Mouse (Mus musculus) limb, embryonic 13.5 days (tissue): Measurements from ENCODE around the gene C1qtnf3. TPM values are rescaled to one million over a fixed set of nuclear protein-coding genes. Genes with fewer than 3 reads are reported as not detected.
"Not testable (repeated sequence)": the region's sequence is repeated elsewhere in the genome, so short reads cannot be mapped to it uniquely, and the experiment has no call there.

Experiments used
- ATAC-seq: fragments of 200-750 bp; cut with Nextera tagmentation; 2 replicates; pipeline ENCODE4 v1.8.0; 2017; ENCODE audit warnings: low read depth, moderate number of reproducible peaks, moderate TSS enrichment; ENCODE audit not compliant: low FRiP score
- H3K27ac ChIP-seq: fragments of 300-500 bp; sonication (generic); 2 replicates; pipeline ENCODE4 v1.5.1; 2015; ENCODE audit warnings: inconsistent platforms, mild to moderate bottlenecking, moderate library complexity
- H3K27me3 ChIP-seq: fragments of 300-500 bp; sonication (generic); 2 replicates; pipeline ENCODE4 v1.6.1; 2015; ENCODE audit warnings: mild to moderate bottlenecking, inconsistent platforms
- H3K36me3 ChIP-seq: fragments of 300-500 bp; sonication (generic); 2 replicates; pipeline ENCODE4 v1.6.1; 2015; ENCODE audit warnings: inconsistent platforms, mild to moderate bottlenecking, moderate library complexity
- H3K4me1 ChIP-seq: fragments of 300-500 bp; sonication (generic); 2 replicates; pipeline ENCODE4 v1.6.1; 2015; ENCODE audit warnings: inconsistent platforms
- H3K4me2 ChIP-seq: fragments of 300-500 bp; sonication (generic); replicated peaks from 2 replicates; pipeline ENCODE4 v1.6.1; 2015; ENCODE audit warnings: inconsistent platforms, mild to moderate bottlenecking, moderate library complexity
- H3K4me3 ChIP-seq: fragments of 300-500 bp; sonication (generic); 2 replicates; pipeline ENCODE4 v1.5.1; 2015; ENCODE audit warnings: moderate library complexity, mild to moderate bottlenecking, inconsistent platforms
- H3K9ac ChIP-seq: fragments of 300-500 bp; sonication (generic); 2 replicates; pipeline ENCODE4 v1.6.1; 2015; ENCODE audit warnings: mild to moderate bottlenecking, inconsistent platforms
- H3K9me3 ChIP-seq: fragments of 300-500 bp; sonication (generic); 2 replicates; pipeline ENCODE4 v1.6.1; 2016; ENCODE audit warnings: inconsistent platforms
- WGBS: fragments of 180-500 bp; shearing (Covaris S2); methylation state at CpG from one replicate; pipeline ENCODE4 v1.1.7; 2015; 5-methylcytosine and 5-hydroxymethylcytosine counted together
- polyA plus RNA-seq: library from polyadenylated mRNA; unstranded; fragments of >200 nt; fragmentation: Nextera tagmentation; extraction: Ambion mirVana; gene quantifications from 2 replicates; pipeline ENCODE4 v1.2.1, GENCODE M21; 2015

The C1qtnf3 gene
- polyA plus RNA-seq, 1 experiment from 2014 or later, result 37.8 TPM

DNA sequence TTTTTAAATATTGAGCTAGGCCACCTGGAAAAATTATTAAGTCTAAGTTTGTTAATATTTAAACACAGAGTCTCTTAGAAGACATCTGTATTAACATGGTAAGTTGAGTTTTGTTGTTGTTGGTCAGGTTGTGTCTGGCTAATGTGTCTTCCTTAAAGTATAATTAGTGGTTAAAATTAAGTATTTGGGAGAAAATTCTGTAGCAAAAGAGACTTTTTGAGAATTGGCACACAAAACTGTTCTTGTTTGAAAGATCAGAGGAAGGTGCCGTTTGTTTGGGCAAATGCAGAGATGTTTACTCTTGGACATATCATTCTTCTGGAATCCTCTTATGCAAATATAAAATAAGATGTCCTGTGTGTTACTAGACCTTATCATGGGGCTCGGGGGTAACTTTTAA is 10.5 kb downstream of the C1qtnf3 start:
- WGBS, result 92% methylated on average over 2 of the region's 2 CpGs
- Histone ChIP-seq H3K36me3 (no peaks in the 10 kb centered on the region), H3K4me1 (no peaks in the 10 kb centered on the region), H3K27ac (no peak overlapping the region), H3K4me3 (no peak overlapping the region), H3K9me3 (no peaks in the 10 kb centered on the region), H3K27me3 (no peaks in the 10 kb centered on the region), H3K4me2 (no peak overlapping the region), H3K9ac (no peak overlapping the region)
- ATAC-seq, result no peak

DNA sequence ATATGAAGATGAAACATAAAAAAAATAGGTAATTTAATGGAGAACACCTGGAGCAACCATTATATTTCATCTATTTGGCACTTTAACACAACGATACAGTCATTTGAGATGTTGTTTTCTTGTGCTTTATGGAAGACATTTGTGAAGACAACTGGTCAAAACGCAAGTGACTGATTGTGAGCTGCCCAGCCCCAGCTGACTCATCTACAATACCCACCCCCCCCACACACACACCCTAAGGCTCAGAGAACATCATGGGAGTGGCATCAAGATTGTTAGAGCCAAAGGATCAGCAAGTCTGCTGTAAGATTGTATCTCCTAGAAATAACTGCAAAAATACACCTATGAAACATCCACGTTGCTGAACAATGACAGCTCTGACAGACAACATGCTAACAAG is 17.3 kb downstream of the C1qtnf3 start:
- H3K4me2 ChIP-seq, result no peak overlapping the region
- 75% methylated on average over 3 of the region's 3 CpGs for WGBS
- H3K36me3 ChIP-seq, result no peaks in the 10 kb centered on the region
- no peak overlapping the region for H3K9ac ChIP-seq
- no peaks in the 10 kb centered on the region for H3K27me3 ChIP-seq
- no peak overlapping the region for H3K27ac ChIP-seq
- no peak overlapping the region for H3K4me3 ChIP-seq
- H3K9me3 ChIP-seq, result no peaks in the 10 kb centered on the region
- no peaks in the 10 kb centered on the region for H3K4me1 ChIP-seq
- no peak for ATAC-seq

DNA sequence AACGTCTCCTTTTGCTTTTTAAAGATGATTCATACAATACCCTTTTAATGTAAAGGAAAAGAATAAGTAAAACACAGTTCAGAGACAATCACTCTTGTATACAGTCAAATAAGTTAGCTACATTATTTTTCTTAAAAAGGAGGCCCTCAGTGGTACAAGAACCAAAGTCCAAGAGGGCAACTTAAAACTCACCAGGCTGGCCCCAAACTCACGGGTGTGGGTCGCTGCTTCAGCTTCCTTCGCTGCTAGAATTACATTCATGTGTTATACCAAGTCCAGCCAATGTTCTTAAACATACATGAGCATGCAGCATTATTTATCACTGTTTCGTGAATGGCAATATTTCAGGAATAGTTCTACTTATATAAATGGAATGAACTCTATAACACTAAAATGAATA is 18.6 kb downstream of the C1qtnf3 start:
- WGBS, result 88% methylated on average over 5 of the region's 5 CpGs
- ATAC-seq, result no peak
- H3K4me1 ChIP-seq, result no peaks in the 10 kb centered on the region
- no peak overlapping the region for H3K4me2 ChIP-seq
- no peaks in the 10 kb centered on the region for H3K27me3 ChIP-seq
- H3K27ac ChIP-seq, result no peak overlapping the region
- no peak overlapping the region for H3K4me3 ChIP-seq
- no peak overlapping the region for H3K9ac ChIP-seq
- H3K36me3 ChIP-seq, result no peaks in the 10 kb centered on the region
- H3K9me3 ChIP-seq, result no peaks in the 10 kb centered on the region

DNA sequence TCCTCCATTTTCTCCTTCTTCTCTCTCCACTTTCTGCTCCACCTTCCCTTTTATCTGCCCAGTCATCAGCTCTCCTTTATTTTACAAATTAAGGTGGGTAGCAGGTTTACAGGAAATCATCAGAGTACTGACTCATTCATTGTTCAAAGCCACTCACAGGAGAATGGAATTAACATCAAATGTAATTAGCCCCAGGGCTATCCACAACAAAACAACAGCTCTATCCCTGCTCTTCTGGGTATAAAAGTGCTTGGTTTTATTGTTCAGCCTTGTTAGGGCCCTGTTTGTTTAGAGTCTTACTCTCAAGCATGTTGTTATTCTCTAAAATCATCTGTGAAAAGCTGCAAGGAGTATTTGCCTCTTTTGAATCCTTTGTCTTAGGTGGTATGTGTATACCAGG is 25.0 kb downstream of the C1qtnf3 start:
- H3K27me3 ChIP-seq, result no peaks in the 10 kb centered on the region
- no peaks in the 10 kb centered on the region for H3K36me3 ChIP-seq
- H3K27ac ChIP-seq, result no peak overlapping the region
- H3K4me2 ChIP-seq, result no peak overlapping the region
- no peaks in the 10 kb centered on the region for H3K9me3 ChIP-seq
- H3K4me3 ChIP-seq, result no peak overlapping the region
- ATAC-seq, result no peak
- H3K9ac ChIP-seq, result no peak overlapping the region
- peaks cover 5% of the 10 kb centered on the region; the same call in 1 of the 2 replicates for H3K4me1 ChIP-seq

DNA sequence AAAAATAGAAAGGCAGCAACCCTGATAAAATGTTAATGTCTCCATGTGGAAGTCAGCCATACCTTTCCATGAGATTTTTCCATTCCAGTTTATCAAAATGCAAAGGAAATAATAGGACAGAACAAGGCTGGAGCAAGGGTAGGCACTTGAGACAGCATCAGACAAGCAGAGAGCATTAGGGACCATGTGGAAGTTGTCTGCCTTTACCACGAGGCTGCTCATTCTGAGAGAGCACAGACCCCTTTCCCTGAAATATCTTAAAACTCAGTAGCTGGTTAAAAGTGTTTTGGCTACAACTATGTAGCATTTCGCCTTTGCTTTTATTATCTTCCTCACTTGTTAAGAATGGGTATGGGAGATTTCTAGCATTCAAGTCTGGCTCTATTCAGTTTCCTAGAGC is 28.6 kb downstream of the C1qtnf3 start:
- peak overlapping the region; percentile 66 for H3K4me2 ChIP-seq
- H3K4me3 ChIP-seq, result peak overlapping the region; percentile 73
- peak overlapping the region; percentile 83; the same call in 1 of the 2 replicates for H3K9ac ChIP-seq
- no peaks in the 10 kb centered on the region for H3K27me3 ChIP-seq
- WGBS, result 69% methylated on average over 2 of the region's 2 CpGs
- no peak for ATAC-seq
- H3K9me3 ChIP-seq, result no peaks in the 10 kb centered on the region
- H3K36me3 ChIP-seq, result peaks cover 6% of the 10 kb centered on the region; the same call in 1 of the 2 replicates
- H3K27ac ChIP-seq, result no peak overlapping the region
- H3K4me1 ChIP-seq, result peaks cover 8% of the 10 kb centered on the region; the same call in 1 of the 2 replicates

DNA sequence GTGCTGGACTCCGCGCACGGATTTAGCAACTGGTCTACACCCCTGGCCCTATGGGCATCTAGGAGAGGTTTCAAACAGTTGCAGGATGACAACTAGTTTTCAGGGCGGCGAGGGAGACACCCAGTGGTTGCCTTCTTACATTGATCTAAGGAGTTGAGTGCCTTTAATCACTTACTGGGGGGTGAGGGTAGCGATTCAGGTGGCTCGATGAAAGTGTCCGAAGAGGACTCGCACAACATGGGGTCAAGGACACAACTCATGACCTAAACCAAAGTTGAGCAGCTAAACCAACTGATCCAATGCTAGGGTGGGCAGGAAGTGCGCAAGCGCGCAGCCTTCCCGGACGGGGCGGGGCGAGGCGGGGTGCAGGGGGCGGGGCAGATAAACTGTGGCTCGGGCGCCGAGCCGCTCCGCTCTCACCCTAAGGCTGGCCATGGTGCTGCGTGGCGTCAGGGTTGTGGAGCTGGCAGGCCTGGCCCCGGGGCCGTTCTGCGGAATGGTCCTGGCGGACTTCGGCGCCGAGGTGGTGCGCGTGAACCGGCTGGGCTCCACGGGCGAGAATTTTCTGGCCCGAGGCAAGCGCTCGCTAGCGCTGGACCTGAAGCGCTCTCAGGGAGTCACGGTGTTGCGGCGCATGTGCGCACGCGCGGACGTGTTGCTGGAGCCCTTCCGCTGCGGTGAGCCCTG is 29.4 kb downstream of the C1qtnf3 start, which contains the start of gene Amacr:
TSS of gene Amacr (plus strand) at position 380 of the 687 bp plus-strand sequence.
- peaks cover 11% of the 10 kb centered on the region; the same call in 1 of the 2 replicates for H3K36me3 ChIP-seq
- peak within 1 kb of the TSS; percentile 73 for H3K4me3 ChIP-seq
- WGBS, result under 1% methylated on average over 51 of the region's 52 CpGs
- peak; percentile 99 for ATAC-seq
- peak within 1 kb of the TSS; percentile 90 for H3K27ac ChIP-seq
- no peaks in the 10 kb centered on the region for H3K9me3 ChIP-seq
- peak within 1 kb of the TSS; percentile 66 for H3K4me2 ChIP-seq
- peaks cover 8% of the 10 kb centered on the region; the same call in 1 of the 2 replicates for H3K4me1 ChIP-seq
- H3K9ac ChIP-seq, result peak within 1 kb of the TSS; percentile 83
- H3K27me3 ChIP-seq, result no peaks in the 10 kb centered on the region

DNA sequence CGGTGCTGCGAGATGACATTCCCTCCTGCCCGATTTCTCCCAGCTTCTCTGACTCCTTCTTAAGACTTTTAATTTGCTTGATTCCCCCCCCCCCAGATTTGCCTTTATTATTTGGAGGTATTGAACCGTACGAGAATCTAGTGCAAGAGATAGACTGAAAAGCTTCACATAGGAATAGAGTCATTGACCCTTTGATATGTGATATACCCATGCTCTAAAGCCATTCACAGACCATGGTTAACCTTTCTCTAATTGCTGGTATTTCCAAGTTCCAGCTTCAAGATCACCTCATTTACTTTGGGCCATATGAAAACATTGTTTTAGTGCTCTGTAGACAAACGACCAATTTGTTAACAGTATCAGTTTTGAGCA is 29.9 kb downstream of the C1qtnf3 start:
- H3K27ac ChIP-seq, result peak overlapping the region; percentile 90
- peak overlapping the region; percentile 83 for H3K9ac ChIP-seq
- ATAC-seq, result 0 out of 2 replicates have a peak, but pooled peaks have one; percentile 2
- peaks cover 15% of the 10 kb centered on the region; the same call in 1 of the 2 replicates for H3K36me3 ChIP-seq
- H3K4me2 ChIP-seq, result peak overlapping the region; percentile 66
- peaks cover 8% of the 10 kb centered on the region; the same call in 1 of the 2 replicates for H3K4me1 ChIP-seq
- 5% methylated on average over 6 of the region's 6 CpGs for WGBS
- no peaks in the 10 kb centered on the region for H3K9me3 ChIP-seq
- peak overlapping the region; percentile 73 for H3K4me3 ChIP-seq
- H3K27me3 ChIP-seq, result no peaks in the 10 kb centered on the region

DNA sequence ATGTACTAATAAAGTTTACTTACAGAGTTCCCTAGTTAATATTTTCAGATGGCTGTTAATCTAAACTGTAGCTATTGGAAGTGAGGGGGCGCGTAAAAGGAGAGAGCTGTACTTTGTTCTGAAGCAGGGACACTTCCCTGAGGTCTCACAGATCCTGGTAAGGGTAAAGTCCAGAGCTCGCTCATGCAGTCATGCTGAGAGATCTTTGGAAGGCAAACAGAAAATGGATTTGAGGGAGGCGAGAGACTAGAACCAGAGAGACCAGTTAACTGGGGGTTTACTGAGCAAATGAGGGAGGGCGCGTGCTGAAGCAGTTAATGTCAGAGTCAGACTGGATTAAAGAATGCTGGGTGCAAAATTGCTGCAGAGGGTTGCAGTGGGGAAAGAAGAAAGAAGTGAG is 33.6 kb downstream of the C1qtnf3 start:
- ATAC-seq, result no peak
- 86% methylated on average over 6 of the region's 6 CpGs for WGBS
- H3K4me3 ChIP-seq, result no peak overlapping the region
- H3K36me3 ChIP-seq, result peaks cover 34% of the 10 kb centered on the region
- no peak overlapping the region for H3K4me2 ChIP-seq
- H3K9ac ChIP-seq, result no peak overlapping the region
- H3K4me1 ChIP-seq, result peaks cover 6% of the 10 kb centered on the region; the same call in 1 of the 2 replicates
- H3K27me3 ChIP-seq, result no peaks in the 10 kb centered on the region
- no peaks in the 10 kb centered on the region for H3K9me3 ChIP-seq
- H3K27ac ChIP-seq, result no peak overlapping the region

DNA sequence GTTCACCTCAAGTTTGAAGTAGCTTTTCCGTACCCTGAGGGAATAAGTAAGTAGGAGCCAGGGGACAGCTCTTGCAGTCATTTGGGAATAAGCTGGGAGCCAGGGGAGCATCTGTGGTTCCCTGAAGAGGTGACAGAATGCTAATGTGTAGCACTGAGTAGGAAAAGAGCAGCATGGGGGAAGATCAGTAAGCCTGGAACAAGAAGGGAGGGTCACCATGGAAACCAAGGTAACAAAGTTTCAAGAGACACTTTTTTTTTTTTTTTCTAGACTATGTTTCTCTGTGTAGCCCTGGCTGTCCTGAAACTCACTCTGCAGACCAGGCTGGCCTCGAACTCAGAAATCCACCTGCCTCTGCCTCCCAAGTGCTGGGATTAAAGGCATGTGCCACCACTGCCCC is 34.3 kb downstream of the C1qtnf3 start:
- H3K27ac ChIP-seq, H3K27me3 ChIP-seq, ATAC-seq, H3K4me1 ChIP-seq, H3K9me3 ChIP-seq, H3K4me2 ChIP-seq, H3K9ac ChIP-seq, H3K4me3 ChIP-seq: not testable (repeated sequence)
- H3K36me3 ChIP-seq, result peaks cover 35% of the 10 kb centered on the region
- 74% methylated on average over 2 of the region's 2 CpGs for WGBS

DNA sequence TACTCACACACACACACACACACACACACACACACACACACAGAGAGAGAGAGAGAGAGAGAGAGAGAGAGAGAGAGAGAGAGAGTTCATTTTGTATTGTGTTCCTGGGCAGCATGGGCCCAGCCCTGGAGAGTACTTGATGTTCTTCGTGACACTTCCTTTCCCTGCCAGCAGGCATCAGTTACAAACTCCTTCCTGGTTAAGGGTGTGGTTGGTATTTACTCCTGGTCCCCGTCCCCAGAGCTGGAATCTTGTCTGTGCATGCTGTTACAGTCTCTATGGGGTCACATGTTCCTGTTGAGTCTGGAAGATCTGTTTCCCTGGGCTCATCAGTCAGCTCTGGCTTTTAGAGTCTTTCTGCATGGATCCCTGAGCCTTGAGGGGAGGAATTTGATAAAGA is 38.3 kb downstream of the C1qtnf3 start:
- no peak overlapping the region for H3K9ac ChIP-seq
- H3K36me3 ChIP-seq, result peaks cover 38% of the 10 kb centered on the region
- no peak overlapping the region for H3K27ac ChIP-seq
- no peak for ATAC-seq
- H3K9me3 ChIP-seq, result no peaks in the 10 kb centered on the region
- WGBS, result 51% methylated on average over 2 of the region's 2 CpGs
- H3K4me1 ChIP-seq, result no peaks in the 10 kb centered on the region
- H3K27me3 ChIP-seq, result no peaks in the 10 kb centered on the region
- H3K4me3 ChIP-seq, result no peak overlapping the region
- H3K4me2 ChIP-seq, result no peak overlapping the region

DNA sequence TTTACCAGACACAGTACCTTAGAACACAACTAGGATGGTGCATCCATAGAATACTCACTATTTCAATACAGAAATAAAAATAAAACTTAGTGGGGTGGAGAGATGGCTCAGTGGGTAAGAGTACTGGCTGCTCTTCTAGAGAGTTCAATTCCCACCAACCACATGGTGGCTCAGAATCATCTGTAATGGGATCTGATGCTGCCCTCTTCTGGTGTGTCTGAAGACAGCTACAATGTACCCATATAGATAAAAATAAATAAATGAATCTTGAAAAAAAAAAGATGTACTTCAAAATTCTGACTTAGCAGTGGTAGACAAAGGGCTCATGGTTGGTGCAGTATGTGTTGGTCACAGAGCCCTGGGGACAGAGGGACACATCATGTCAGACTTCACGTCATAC is 39.4 kb downstream of the C1qtnf3 start:
- no peak for ATAC-seq
- no peak overlapping the region for H3K4me2 ChIP-seq
- H3K27ac ChIP-seq, result no peak overlapping the region
- H3K36me3 ChIP-seq, result peaks cover 40% of the 10 kb centered on the region
- 94% methylated on average over 1 of the region's 1 CpGs for WGBS
- no peaks in the 10 kb centered on the region for H3K4me1 ChIP-seq
- H3K9ac ChIP-seq, result no peak overlapping the region
- no peaks in the 10 kb centered on the region for H3K27me3 ChIP-seq
- H3K4me3 ChIP-seq, result no peak overlapping the region
- H3K9me3 ChIP-seq, result no peaks in the 10 kb centered on the region

DNA sequence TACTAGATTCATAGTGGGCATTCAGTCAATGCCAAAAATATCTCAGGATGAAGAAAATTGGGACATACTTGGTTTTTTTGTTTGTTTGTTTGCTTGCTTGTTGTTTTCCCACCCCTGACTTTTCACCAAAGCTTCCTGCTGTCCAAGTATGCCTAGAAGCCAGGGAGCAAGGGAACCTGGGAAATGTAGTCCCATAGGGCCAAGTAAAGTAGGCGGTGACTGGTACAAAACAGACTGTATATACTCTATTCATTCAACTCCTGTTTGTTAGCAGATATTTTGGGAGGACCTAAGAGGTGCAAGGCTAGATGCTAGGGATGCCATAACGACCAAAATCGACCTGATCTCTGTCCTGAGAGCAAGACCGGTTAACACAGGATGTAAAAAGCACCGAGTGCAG is 47.7 kb downstream of the C1qtnf3 start:
- no peak overlapping the region for H3K4me3 ChIP-seq
- H3K27me3 ChIP-seq, result no peaks in the 10 kb centered on the region
- ATAC-seq, result no peak
- H3K9me3 ChIP-seq, result no peaks in the 10 kb centered on the region
- 55% methylated on average over 5 of the region's 5 CpGs for WGBS
- no peak overlapping the region for H3K9ac ChIP-seq
- no peak overlapping the region for H3K4me2 ChIP-seq
- no peaks in the 10 kb centered on the region for H3K4me1 ChIP-seq
- peaks cover 13% of the 10 kb centered on the region for H3K36me3 ChIP-seq
- no peak overlapping the region for H3K27ac ChIP-seq

DNA sequence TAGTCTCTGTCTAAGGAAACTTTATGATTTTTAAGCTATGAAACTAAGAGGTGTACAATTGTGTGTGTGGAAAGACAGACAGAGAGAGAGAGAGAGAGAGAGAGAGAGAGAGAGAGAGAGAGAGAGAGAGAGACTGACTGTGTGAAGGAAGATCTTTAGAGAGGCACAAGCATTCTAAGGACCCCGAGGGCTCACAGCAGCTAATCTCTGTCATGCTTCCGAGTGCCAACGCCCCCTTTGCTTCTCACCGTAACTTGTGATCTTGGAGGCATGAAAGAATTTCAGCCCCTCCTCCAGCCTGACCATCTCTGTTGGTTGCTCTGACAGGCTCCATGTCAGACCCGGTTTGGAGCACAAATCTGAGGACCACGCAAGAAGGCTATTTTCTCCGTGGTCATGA is 48.3 kb downstream of the C1qtnf3 start, which contains the start of gene Slc45a2:
TSS of gene Slc45a2 (plus strand) at position 301 of the 400 bp plus-strand sequence.
- no peak within 1 kb of the TSS for H3K4me3 ChIP-seq
- no peaks in the 10 kb centered on the region for H3K9me3 ChIP-seq
- H3K27ac ChIP-seq, result no peak within 1 kb of the TSS
- H3K4me1 ChIP-seq, result no peaks in the 10 kb centered on the region
- peaks cover 9% of the 10 kb centered on the region; the same call in 1 of the 2 replicates for H3K36me3 ChIP-seq
- no peak within 1 kb of the TSS for H3K9ac ChIP-seq
- no peak within 1 kb of the TSS for H3K4me2 ChIP-seq
- no peak for ATAC-seq
- no peaks in the 10 kb centered on the region for H3K27me3 ChIP-seq
- 62% methylated on average over 7 of the region's 7 CpGs for WGBS
